Mouse (Mus musculus) megakaryocyte progenitor cell, adult 5-6 weeks (primary cell): ENCODE measurements around the gene Prdm1. TPM values are rescaled to one million over a fixed set of nuclear protein-coding genes. Genes with fewer than 3 reads are reported as not detected.
A peak's percentile ranks its signal among the peaks of the same experiment; 100 is the strongest.

Experiments
- ATAC-seq: replicated peaks from 2 replicates; pipeline ENCODE4 v1.8.0; 2016; ENCODE audit warnings: mild to moderate bottlenecking, moderate TSS enrichment, inconsistent platforms; ENCODE audit not compliant: poor library complexity
- total RNA-seq, 2 experiments: library from RNA; stranded (forward) in 1 of 2; stranded (reverse) in 1 of 2; fragments of 157-497, 149-512 nt in 1 of 2; fragments of 200-1000 nt in 1 of 2; gene quantifications; 2 replicates each; pipeline versions ENCODE4 v1.2.3 to v1.2.4; 2015 to 2017

Gene Prdm1
- total RNA-seq, 2 experiments from 2014 or later: 0.08 to 0.25 TPM

GRCm38 (mm10) chr10:44427891-44428361 is 100.4 kb downstream of the Prdm1 start:
- peak; percentile 32; the same call in 1 of the 2 replicates for ATAC-seq

DNA sequence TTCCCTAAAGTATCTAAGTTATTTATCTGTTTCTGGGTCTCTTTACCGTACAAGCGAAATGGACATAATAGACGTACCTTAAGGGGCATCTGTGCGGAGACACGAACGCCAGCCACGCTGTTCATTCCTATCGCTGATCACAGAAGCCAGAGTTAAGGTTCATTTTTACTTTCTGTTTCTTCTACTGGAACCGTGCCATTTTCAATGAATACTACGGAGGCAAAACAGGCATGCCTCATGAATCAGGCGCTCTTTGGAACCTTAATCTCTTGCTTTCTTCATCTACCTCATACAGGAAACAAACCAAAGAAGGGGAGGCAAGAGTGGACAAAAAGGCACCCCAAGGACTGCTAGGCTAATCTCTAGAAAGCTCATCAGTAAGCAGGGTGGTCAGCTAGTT is 100.9 kb downstream of the Prdm1 start:
- peak; percentile 57 for ATAC-seq

DNA sequence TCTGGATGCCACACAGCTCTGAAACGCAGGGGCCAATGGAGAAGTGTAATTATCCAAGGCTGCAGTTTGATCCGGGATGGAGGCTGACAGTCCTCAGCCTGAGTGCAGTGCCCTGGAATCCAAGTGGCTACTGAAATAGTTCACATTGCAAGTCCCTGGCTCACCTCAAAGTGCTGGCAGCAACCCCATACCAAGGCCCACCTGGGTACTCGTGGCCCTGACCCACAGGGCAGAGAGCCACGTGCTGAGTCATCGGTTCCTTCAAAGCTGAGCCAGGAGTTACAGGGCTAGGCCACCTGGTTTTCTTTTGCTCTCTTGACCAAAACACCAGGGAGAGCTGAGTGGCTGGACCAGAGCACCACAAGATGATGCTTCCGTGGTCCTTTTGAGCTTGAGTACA is 103.3 kb downstream of the Prdm1 start:
- no peak for ATAC-seq

DNA sequence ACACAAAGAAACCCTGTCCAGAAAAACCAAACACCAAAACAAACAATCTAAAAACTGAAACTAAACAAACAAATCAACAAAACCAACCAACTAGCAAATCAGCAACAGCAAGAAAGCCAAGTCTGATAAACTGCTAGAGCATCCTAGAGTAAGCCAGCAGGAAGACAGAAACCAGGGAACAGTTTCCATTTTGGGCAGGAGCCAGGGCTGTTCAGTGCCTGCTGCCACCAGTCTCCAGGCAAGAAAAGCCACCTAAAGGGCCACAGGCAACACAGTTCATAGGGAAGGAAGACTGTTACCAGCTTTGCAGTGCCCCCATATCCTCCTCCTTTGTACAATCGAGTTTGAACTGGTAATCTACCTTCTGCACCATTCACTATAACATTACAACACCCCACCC is 106.4 kb downstream of the Prdm1 start:
- no peak for ATAC-seq

DNA sequence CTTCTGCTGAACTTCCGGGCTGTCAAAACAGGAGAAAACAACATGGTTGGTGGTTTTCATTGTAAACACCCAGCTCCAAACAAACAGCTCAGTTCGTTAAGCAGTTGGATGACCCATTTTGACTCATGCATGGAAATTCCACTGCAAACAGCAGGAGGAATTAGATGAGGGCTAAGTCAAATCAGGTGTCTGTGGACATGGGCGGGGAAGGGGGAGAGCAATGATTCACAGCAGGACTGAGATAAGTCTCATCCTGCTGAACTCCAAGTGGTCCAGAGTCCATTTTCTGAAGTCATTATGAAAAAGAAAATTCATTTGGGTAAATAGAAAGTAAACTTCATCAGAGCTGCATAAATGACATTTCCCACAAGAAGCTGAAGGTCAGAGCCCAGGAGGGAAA is 108.1 kb downstream of the Prdm1 start:
- no peak for ATAC-seq

DNA sequence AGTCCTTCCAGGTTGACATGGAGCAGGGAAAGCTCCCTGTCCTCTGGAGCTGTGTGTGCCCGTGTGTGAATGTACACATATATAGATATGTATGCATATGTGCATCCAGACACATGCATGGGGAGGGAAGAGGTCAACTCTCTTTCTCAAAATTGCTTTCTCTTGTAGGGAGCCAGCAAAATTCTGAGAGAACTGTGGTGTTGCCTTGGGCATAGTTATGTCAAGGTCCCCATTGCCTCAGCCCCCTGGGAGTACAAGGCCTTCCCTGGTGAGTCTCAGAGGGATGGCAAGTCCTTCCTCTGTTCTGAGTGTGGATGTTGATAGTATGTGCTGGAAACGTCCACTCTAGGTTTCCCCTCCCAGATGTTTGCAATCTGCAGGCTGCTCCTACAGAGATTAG is 109.4 kb downstream of the Prdm1 start:
- no peak for ATAC-seq

GRCm38 (mm10) chr10:44415576-44415975 is 112.7 kb downstream of the Prdm1 start:
- no peak for ATAC-seq

- ATAC-seq: peak; percentile 66
Measured at GRCm38 (mm10) chr10:44409958-44410357, 118.3 kb downstream of the Prdm1 start.

DNA sequence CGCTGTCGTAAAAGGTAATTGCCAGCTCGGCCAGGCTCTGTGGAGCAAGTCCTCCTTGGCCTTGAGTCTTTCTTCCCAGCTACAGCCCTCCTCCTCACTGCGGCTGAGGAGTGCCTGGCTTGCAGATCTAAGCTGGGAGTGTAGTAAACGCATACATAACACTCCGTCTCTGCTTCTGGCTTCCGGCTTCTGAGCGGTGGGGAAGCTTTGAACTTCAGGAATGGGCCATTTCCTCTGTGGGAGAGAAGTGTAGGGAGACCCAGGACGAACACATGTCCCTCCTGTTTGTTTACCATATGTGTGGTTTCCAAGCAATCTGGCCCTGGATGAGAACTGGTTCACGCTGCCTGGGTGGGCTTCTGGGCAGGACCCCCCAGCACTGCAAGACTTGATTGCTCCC is 119.2 kb downstream of the Prdm1 start:
- no peak for ATAC-seq

DNA sequence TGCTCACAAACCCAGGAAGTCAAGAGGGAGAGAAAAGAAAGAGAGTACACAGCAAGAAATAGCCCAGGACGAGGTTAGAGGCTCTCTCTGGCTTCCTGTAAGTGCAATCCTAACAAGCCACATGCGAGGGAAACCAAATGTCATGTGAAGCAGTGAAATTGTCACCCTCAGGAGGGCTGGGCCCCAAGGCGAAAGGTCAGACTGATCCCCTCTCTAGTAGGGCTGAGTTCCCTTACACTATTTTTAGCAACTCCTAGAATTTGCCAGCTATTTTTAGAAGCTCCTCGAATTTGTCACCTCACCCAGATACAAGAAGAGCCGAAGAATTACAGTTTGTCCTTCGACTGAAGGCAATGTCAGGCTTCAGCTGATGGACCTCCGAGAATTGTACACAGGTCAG is 124.9 kb downstream of the Prdm1 start:
- no peak for ATAC-seq

GRCm38 (mm10) chr10:44401600-44401999 is 126.7 kb downstream of the Prdm1 start:
- no peak for ATAC-seq

DNA sequence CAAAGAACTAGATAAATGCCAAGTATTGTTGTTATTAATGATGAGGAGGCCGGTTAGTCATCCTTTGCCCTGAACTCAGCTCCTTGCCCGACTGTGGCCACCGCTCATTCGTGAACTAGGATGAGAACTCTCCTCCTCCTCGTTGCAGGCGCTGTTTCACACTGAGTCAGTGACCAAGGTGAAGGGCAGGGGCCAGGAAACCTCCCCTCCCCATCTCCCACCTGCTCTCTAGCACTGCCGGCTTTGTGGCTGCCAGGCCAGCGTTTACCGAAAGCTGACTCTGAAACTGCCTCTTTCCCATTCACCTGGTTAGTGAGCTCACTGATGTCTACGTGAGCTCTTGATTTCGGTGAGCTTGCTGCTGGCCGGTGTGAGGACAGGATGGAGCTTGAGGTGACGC is 127.7 kb downstream of the Prdm1 start:
- no peak for ATAC-seq

DNA sequence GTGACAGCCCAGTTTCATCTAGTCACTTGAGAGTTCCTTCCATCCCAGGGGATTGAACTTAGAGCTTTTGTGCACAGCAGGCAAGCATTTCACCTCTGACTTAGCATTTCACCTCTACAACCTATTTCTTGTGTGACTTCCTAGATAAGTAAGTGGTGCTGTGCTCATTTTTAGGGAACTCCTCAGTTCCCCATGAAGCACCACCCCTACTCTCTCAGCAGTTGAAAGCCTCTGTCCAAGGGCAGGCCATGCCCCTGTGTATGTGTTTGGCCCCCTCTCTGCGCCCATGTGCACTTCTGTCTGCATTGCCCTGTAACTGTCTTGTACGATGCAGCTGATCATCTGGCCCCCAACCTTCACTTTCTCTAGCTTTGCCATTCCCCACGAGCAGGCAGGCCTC is 128.2 kb downstream of the Prdm1 start:
- ATAC-seq: peak; percentile 77

- no peak for ATAC-seq
Measured at GRCm38 (mm10) chr10:44392855-44393254, 135.4 kb downstream of the Prdm1 start.

- ATAC-seq: no peak
Measured at GRCm38 (mm10) chr10:44391509-44392290, 136.6 kb downstream of the Prdm1 start.

DNA sequence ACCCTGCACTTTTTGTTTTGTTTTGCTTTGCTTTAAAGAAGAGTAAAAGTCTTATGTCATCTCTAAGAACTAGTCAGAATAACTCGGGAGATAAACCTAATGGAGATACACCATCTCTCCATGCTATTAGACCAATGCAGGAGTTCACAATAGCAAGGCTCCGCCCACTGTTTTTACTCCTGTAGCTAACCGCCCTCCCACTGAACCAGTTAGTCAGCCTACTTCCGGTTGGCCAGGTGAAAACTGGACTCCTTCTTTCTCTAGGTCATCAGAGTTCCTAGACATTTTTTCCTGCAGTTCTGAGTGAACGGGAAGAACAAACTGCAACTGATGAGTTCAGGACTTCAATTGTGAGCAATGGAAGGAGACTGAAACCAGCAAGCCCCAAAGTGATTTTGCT is 138.0 kb downstream of the Prdm1 start:
- ATAC-seq: no peak

DNA sequence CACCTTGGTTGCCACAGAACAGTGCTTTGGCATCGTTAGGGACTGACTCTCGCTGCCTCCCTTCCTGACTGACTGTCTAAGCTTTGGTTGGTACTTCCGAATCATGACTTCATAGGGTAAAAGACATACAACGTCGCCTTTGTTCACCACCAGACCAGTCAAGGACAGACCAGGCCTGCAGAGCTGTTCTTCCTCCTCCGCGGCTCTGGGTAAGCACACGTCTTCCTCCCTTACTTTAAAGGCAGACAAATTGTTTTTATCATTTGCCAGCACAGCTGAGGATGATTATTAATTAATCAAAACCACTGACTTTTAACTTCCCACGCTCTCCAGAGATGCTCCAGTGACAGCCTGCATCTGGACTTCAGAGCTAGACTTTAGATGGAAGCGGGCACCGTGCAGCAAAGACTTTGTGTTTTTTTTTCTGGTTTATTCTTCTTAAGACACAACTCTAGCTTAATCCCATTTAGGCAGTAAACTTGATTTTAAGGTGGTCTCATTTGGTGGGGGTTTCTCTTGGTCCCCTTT is 139.5 kb downstream of the Prdm1 start:
- ATAC-seq: no peak
